Mouse (Mus musculus) heart, embryonic 15.5 days (tissue): ENCODE data around the gene Coq5. TPM values are rescaled to one million over a fixed set of nuclear protein-coding genes. Genes with fewer than 3 reads are reported as not detected.
A peak's percentile ranks its signal among the peaks of the same experiment; 100 is the strongest.

ENCODE experiments used
- ATAC-seq: fragments of 200-750 bp; cut with Nextera tagmentation; replicated peaks from 2 replicates; pipeline ENCODE4 v1.8.0; 2017; ENCODE audit warnings: low read depth, moderate TSS enrichment; ENCODE audit not compliant: insufficient number of reproducible peaks, insufficient read depth, low FRiP score
- H3K27ac ChIP-seq: fragments of 300-500 bp; sonication (generic); 2 replicates; pipeline ENCODE4 v1.5.1; 2015; ENCODE audit warnings: mild to moderate bottlenecking, inconsistent platforms
- H3K27me3 ChIP-seq: fragments of 300-500 bp; sonication (generic); 2 replicates; pipeline ENCODE4 v1.6.1; 2015; ENCODE audit warnings: inconsistent platforms
- H3K36me3 ChIP-seq: fragments of 300-500 bp; sonication (generic); 2 replicates; pipeline ENCODE4 v1.6.1; 2015; ENCODE audit warnings: mild to moderate bottlenecking, inconsistent platforms
- H3K4me1 ChIP-seq: fragments of 300-500 bp; sonication (generic); replicated peaks from 2 replicates; pipeline ENCODE4 v1.6.1; 2015; ENCODE audit warnings: inconsistent platforms
- H3K4me2 ChIP-seq: fragments of 300-500 bp; sonication (generic); 2 replicates; pipeline ENCODE4 v1.6.1; 2015; ENCODE audit warnings: inconsistent platforms, mild to moderate bottlenecking, moderate library complexity
- H3K4me3 ChIP-seq: fragments of 300-500 bp; sonication (generic); 2 replicates; pipeline ENCODE4 v1.5.1; 2015; ENCODE audit warnings: mild to moderate bottlenecking, inconsistent platforms
- H3K9ac ChIP-seq: fragments of 300-500 bp; sonication (generic); 2 replicates; pipeline ENCODE4 v1.6.1; 2015; ENCODE audit warnings: mild to moderate bottlenecking, inconsistent platforms
- H3K9me3 ChIP-seq: fragments of 300-500 bp; sonication (generic); replicated peaks from 2 replicates; pipeline ENCODE4 v1.6.1; 2016; ENCODE audit warnings: inconsistent platforms
- WGBS: fragments of 180-500 bp; shearing (Covaris S2); methylation state at CpG from one replicate; pipeline ENCODE4 v1.1.7; 2015; ENCODE audit warnings: mixed read lengths; 5-methylcytosine and 5-hydroxymethylcytosine counted together
- polyA plus RNA-seq: library from polyadenylated mRNA; unstranded; fragments of >200 nt; fragmentation: Nextera tagmentation; extraction: Ambion mirVana; gene quantifications from 2 replicates; pipeline ENCODE4 v1.2.1, GENCODE M21; 2015

Coq5 gene
- polyA plus RNA-seq, 1 experiment from 2014 or later: 83.3 TPM

GRCm38 (mm10) chr5:115238729-115239195 lies 40.7 kb upstream of the Coq5 start:
- peaks cover 6% of the 10 kb centered on the region; the same call in 1 of the 2 replicates for H3K27me3 ChIP-seq
- peaks cover 38% of the 10 kb centered on the region for H3K36me3 ChIP-seq
- peak overlapping the region; percentile 76; the same call in 1 of the 2 replicates for H3K9ac ChIP-seq
- H3K4me1 ChIP-seq: peaks cover 22% of the 10 kb centered on the region
- H3K4me2 ChIP-seq: peak overlapping the region; percentile 70
- H3K27ac ChIP-seq: no peak overlapping the region
- H3K4me3 ChIP-seq: peak overlapping the region; percentile 74
- ATAC-seq: no peak
- 9% methylated on average over 11 of the region's 11 CpGs for WGBS
- H3K9me3 ChIP-seq: no peaks in the 10 kb centered on the region

GRCm38 (mm10) chr5:115240191-115240590 lies 39.3 kb upstream of the Coq5 start:
- H3K4me3 ChIP-seq: no peak overlapping the region
- no peak overlapping the region for H3K9ac ChIP-seq
- H3K27ac ChIP-seq: no peak overlapping the region
- WGBS: 75% methylated on average over 11 of the region's 11 CpGs
- H3K27me3 ChIP-seq: no peaks in the 10 kb centered on the region
- peaks cover 19% of the 10 kb centered on the region for H3K4me1 ChIP-seq
- ATAC-seq: no peak
- H3K9me3 ChIP-seq: no peaks in the 10 kb centered on the region
- H3K36me3 ChIP-seq: peaks cover 53% of the 10 kb centered on the region
- no peak overlapping the region for H3K4me2 ChIP-seq

- ATAC-seq: no peak
- WGBS: 76% methylated on average over 1 of the region's 1 CpGs
- no peaks in the 10 kb centered on the region for H3K9me3 ChIP-seq
- no peak overlapping the region for H3K27ac ChIP-seq
- H3K27me3 ChIP-seq: no peaks in the 10 kb centered on the region
- no peaks in the 10 kb centered on the region for H3K4me1 ChIP-seq
- H3K36me3 ChIP-seq: peaks cover 64% of the 10 kb centered on the region
- H3K4me3 ChIP-seq: no peak overlapping the region
- no peak overlapping the region for H3K9ac ChIP-seq
- H3K4me2 ChIP-seq: no peak overlapping the region
Observed at GRCm38 (mm10) chr5:115255472-115255871, 24.0 kb upstream of the Coq5 start.

GRCm38 (mm10) chr5:115256909-115257546 lies 22.4 kb upstream of the Coq5 start:
- no peaks in the 10 kb centered on the region for H3K9me3 ChIP-seq
- no peaks in the 10 kb centered on the region for H3K27me3 ChIP-seq
- no peak overlapping the region for H3K4me2 ChIP-seq
- no peak overlapping the region for H3K27ac ChIP-seq
- H3K4me3 ChIP-seq: no peak overlapping the region
- H3K4me1 ChIP-seq: no peaks in the 10 kb centered on the region
- 90% methylated on average over 10 of the region's 10 CpGs for WGBS
- no peak overlapping the region for H3K9ac ChIP-seq
- ATAC-seq: no peak
- H3K36me3 ChIP-seq: peaks cover 51% of the 10 kb centered on the region

- H3K36me3 ChIP-seq: peaks cover 45% of the 10 kb centered on the region
- 79% methylated on average over 6 of the region's 6 CpGs for WGBS
- H3K9ac ChIP-seq: no peak overlapping the region
- no peak overlapping the region for H3K4me3 ChIP-seq
- no peak for ATAC-seq
- H3K27me3 ChIP-seq: no peaks in the 10 kb centered on the region
- no peak overlapping the region for H3K27ac ChIP-seq
- H3K4me1 ChIP-seq: 0 out of 2 replicates have a peak, but pooled peaks cover 3% of the 10 kb centered on the region
- H3K4me2 ChIP-seq: no peak overlapping the region
- no peaks in the 10 kb centered on the region for H3K9me3 ChIP-seq
Observed at GRCm38 (mm10) chr5:115260356-115260755, 19.1 kb upstream of the Coq5 start.

GRCm38 (mm10) chr5:115261141-115261540 lies 18.3 kb upstream of the Coq5 start:
- Histone ChIP-seq H3K27ac (no peak overlapping the region), H3K36me3 (peaks cover 38% of the 10 kb centered on the region), H3K9ac (no peak overlapping the region), H3K4me1 (peaks cover 10% of the 10 kb centered on the region), H3K4me3 (no peak overlapping the region), H3K4me2 (no peak overlapping the region), H3K27me3 (no peaks in the 10 kb centered on the region), H3K9me3 (no peaks in the 10 kb centered on the region)
- WGBS: 83% methylated on average over 8 of the region's 8 CpGs
- no peak for ATAC-seq

- no peak for ATAC-seq
- Histone ChIP-seq H3K4me2 (no peak overlapping the region), H3K27ac (no peak overlapping the region), H3K36me3 (peaks cover 31% of the 10 kb centered on the region), H3K27me3 (no peaks in the 10 kb centered on the region), H3K4me1 (peaks cover 17% of the 10 kb centered on the region), H3K4me3 (no peak overlapping the region), H3K9ac (no peak overlapping the region), H3K9me3 (no peaks in the 10 kb centered on the region)
- WGBS: 83% methylated on average over 1 of the region's 1 CpGs
Observed at GRCm38 (mm10) chr5:115261880-115262279, 17.6 kb upstream of the Coq5 start.

GRCm38 (mm10) chr5:115262502-115263291 lies 16.8 kb upstream of the Coq5 start:
- WGBS: 84% methylated on average over 14 of the region's 14 CpGs
- Histone ChIP-seq H3K27ac (no peak overlapping the region), H3K4me3 (no peak overlapping the region), H3K4me2 (no peak overlapping the region), H3K36me3 (peaks cover 23% of the 10 kb centered on the region), H3K27me3 (no peaks in the 10 kb centered on the region), H3K9me3 (no peaks in the 10 kb centered on the region), H3K4me1 (peaks cover 25% of the 10 kb centered on the region), H3K9ac (no peak overlapping the region)
- no peak for ATAC-seq

GRCm38 (mm10) chr5:115266340-115266739 lies 13.1 kb upstream of the Coq5 start:
- Histone ChIP-seq H3K36me3 (0 out of 2 replicates have a peak, but pooled peaks cover 8% of the 10 kb centered on the region), H3K9ac (no peak overlapping the region), H3K27me3 (no peaks in the 10 kb centered on the region), H3K4me1 (peaks cover 58% of the 10 kb centered on the region), H3K27ac (peak overlapping the region; percentile 18; the same call in 1 of the 2 replicates), H3K4me3 (no peak overlapping the region), H3K9me3 (no peaks in the 10 kb centered on the region), H3K4me2 (peak overlapping the region; percentile 7; the same call in 1 of the 2 replicates)
- no peak for ATAC-seq
- WGBS: 80% methylated on average over 5 of the region's 5 CpGs

- no peaks in the 10 kb centered on the region for H3K9me3 ChIP-seq
- H3K36me3 ChIP-seq: 0 out of 2 replicates have a peak, but pooled peaks cover 8% of the 10 kb centered on the region
- H3K4me1 ChIP-seq: peaks cover 60% of the 10 kb centered on the region
- H3K27me3 ChIP-seq: no peaks in the 10 kb centered on the region
- 45% methylated on average over 8 of the region's 8 CpGs for WGBS
- H3K4me2 ChIP-seq: peak overlapping the region; percentile 31
- H3K4me3 ChIP-seq: peak overlapping the region; percentile 1; the same call in 1 of the 2 replicates
- H3K27ac ChIP-seq: peak overlapping the region; percentile 45
- ATAC-seq: no peak
- H3K9ac ChIP-seq: no peak overlapping the region
Observed at GRCm38 (mm10) chr5:115266787-115267468, 12.5 kb upstream of the Coq5 start.

GRCm38 (mm10) chr5:115267469-115268045 lies 11.9 kb upstream of the Coq5 start:
- no peaks in the 10 kb centered on the region for H3K9me3 ChIP-seq
- 31% methylated on average over 3 of the region's 3 CpGs for WGBS
- H3K27me3 ChIP-seq: no peaks in the 10 kb centered on the region
- no peak for ATAC-seq
- peaks cover 60% of the 10 kb centered on the region for H3K4me1 ChIP-seq
- peak overlapping the region; percentile 45 for H3K27ac ChIP-seq
- H3K9ac ChIP-seq: no peak overlapping the region
- peak overlapping the region; percentile 1; the same call in 1 of the 2 replicates for H3K4me3 ChIP-seq
- peak overlapping the region; percentile 31 for H3K4me2 ChIP-seq
- H3K36me3 ChIP-seq: 0 out of 2 replicates have a peak, but pooled peaks cover 8% of the 10 kb centered on the region
